Mouse (Mus musculus) retina, postnatal 7 days (tissue): ENCODE results near the gene Mmp28.

Experiments
- DNase-seq: peaks from one replicate; pipeline ENCODE4 v3.0.0-alpha.2; 2012; ENCODE audit warnings: low read depth, low spot score

Gene Mmp28

GRCm38 (mm10) chr11:83448021-83448926, 14.6 kb downstream of the Mmp28 start:
- no peak for DNase-seq

GRCm38 (mm10) chr11:83447612-83448011, 15.3 kb downstream of the Mmp28 start:
- DNase-seq: no peak

- DNase-seq: no peak
Measured at GRCm38 (mm10) chr11:83445001-83445400, 17.9 kb downstream of the Mmp28 start.

- no peak for DNase-seq
Measured at GRCm38 (mm10) chr11:83443824-83444223, 19.0 kb downstream of the Mmp28 start.

- peak; percentile 72 for DNase-seq
Measured at GRCm38 (mm10) chr11:83442596-83443267, 20.1 kb downstream of the Mmp28 start.

GRCm38 (mm10) chr11:83441235-83441634, 21.6 kb downstream of the Mmp28 start:
- no peak for DNase-seq

- peak; percentile 91 for DNase-seq
Measured at GRCm38 (mm10) chr11:83440081-83441064, 22.5 kb downstream of the Mmp28 start.

GRCm38 (mm10) chr11:83439426-83440060, 23.3 kb downstream of the Mmp28 start:
- no peak for DNase-seq

- DNase-seq: no peak
Measured at GRCm38 (mm10) chr11:83437377-83437776, 25.5 kb downstream of the Mmp28 start, which contains the start of gene 1700020L24Rik. Gene 1700020L24Rik, plus strand, starts transcription at chr11:83437677.

GRCm38 (mm10) chr11:83432533-83432932, 30.3 kb downstream of the Mmp28 start:
- DNase-seq: no peak

GRCm38 (mm10) chr11:83429355-83429754, 33.5 kb downstream of the Mmp28 start, which contains the start of gene Gas2l2:
Gene Gas2l2, minus strand, starts transcription at chr11:83429455.
- no peak for DNase-seq

- DNase-seq: no peak
Measured at GRCm38 (mm10) chr11:83426964-83427363, 35.9 kb downstream of the Mmp28 start.

- DNase-seq: peak; percentile 69
Measured at GRCm38 (mm10) chr11:83424681-83425080, 38.2 kb downstream of the Mmp28 start.

GRCm38 (mm10) chr11:83421305-83421704, 41.6 kb downstream of the Mmp28 start:
- DNase-seq: no peak

- DNase-seq: no peak
Measured at GRCm38 (mm10) chr11:83420338-83420737, 42.5 kb downstream of the Mmp28 start.

GRCm38 (mm10) chr11:83418566-83418965, 44.3 kb downstream of the Mmp28 start:
- no peak for DNase-seq

- DNase-seq: no peak
Measured at GRCm38 (mm10) chr11:83417708-83418107, 45.2 kb downstream of the Mmp28 start.

GRCm38 (mm10) chr11:83417080-83417479, 45.8 kb downstream of the Mmp28 start:
- no peak for DNase-seq

GRCm38 (mm10) chr11:83410510-83410909, 52.4 kb downstream of the Mmp28 start:
- DNase-seq: no peak

- no peak for DNase-seq
Measured at GRCm38 (mm10) chr11:83409792-83410291, 53.0 kb downstream of the Mmp28 start.
